Mouse (Mus musculus) neural tube, embryonic 14.5 days (tissue): Measurements from ENCODE around the gene Pltp. TPM values are rescaled to one million over a fixed set of nuclear protein-coding genes. Genes with fewer than 3 reads are reported as not detected.

Experiments used
- ATAC-seq: fragments of 200-750 bp; cut with Nextera tagmentation; 2 replicates; pipeline ENCODE4 v1.8.0; 2017; ENCODE audit warnings: low read depth, mild to moderate bottlenecking, moderate TSS enrichment, moderate library complexity
- H3K27ac ChIP-seq: fragments of 300-500 bp; sonication (generic); 2 replicates; pipeline ENCODE4 v1.5.1; 2014; ENCODE audit warnings: low read depth, mild to moderate bottlenecking, control low read depth, low read length, moderate library complexity, mixed read lengths
- H3K27me3 ChIP-seq: fragments of 300-500 bp; sonication (generic); 2 replicates; pipeline ENCODE4 v1.6.1; 2014; ENCODE audit warnings: low read length; ENCODE audit not compliant: control insufficient read depth, insufficient read depth
- H3K36me3 ChIP-seq: fragments of 300-500 bp; sonication (generic); 2 replicates; pipeline ENCODE4 v1.6.1; 2014; ENCODE audit warnings: low read length, mixed read lengths; ENCODE audit not compliant: control insufficient read depth, insufficient read depth
- H3K4me1 ChIP-seq: fragments of 300-500 bp; sonication (generic); 2 replicates; pipeline ENCODE4 v1.6.1; 2014; ENCODE audit warnings: low read length; ENCODE audit not compliant: control insufficient read depth, insufficient read depth
- H3K4me2 ChIP-seq: fragments of 300-500 bp; sonication (generic); 2 replicates; pipeline ENCODE4 v1.6.1; 2014; ENCODE audit warnings: mild to moderate bottlenecking, low read depth, low read length, control low read depth
- H3K4me3 ChIP-seq: fragments of 300-500 bp; sonication (generic); 2 replicates; pipeline ENCODE4 v1.5.1; 2014; ENCODE audit warnings: low read depth, low read length, control low read depth, mixed read lengths
- H3K9ac ChIP-seq: fragments of 300-500 bp; sonication (generic); replicated peaks from 2 replicates; pipeline ENCODE4 v1.6.1; 2014; ENCODE audit warnings: low read depth, mild to moderate bottlenecking, control low read depth, low read length, mixed read lengths
- H3K9me3 ChIP-seq: fragments of 300-500 bp; sonication (generic); 2 replicates; pipeline ENCODE4 v1.6.1; 2016; ENCODE audit warnings: low read length; ENCODE audit not compliant: control insufficient read depth
- WGBS: fragments of 180-500 bp; shearing (Covaris S2); extraction: QIAGEN DNeasy Blood & Tissue Kit; methylation state at CpG from one replicate; pipeline ENCODE4 v1.1.7; 2014; 5-methylcytosine and 5-hydroxymethylcytosine counted together
- polyA plus RNA-seq: library from polyadenylated mRNA; unstranded; fragments of >200 nt; fragmentation: Nextera tagmentation; extraction: Ambion mirVana; gene quantifications from 2 replicates; pipeline ENCODE4 v1.2.1, GENCODE M21; 2014

Gene Pltp
- polyA plus RNA-seq, 1 experiment from 2014 or later, result 59.0 TPM

DNA sequence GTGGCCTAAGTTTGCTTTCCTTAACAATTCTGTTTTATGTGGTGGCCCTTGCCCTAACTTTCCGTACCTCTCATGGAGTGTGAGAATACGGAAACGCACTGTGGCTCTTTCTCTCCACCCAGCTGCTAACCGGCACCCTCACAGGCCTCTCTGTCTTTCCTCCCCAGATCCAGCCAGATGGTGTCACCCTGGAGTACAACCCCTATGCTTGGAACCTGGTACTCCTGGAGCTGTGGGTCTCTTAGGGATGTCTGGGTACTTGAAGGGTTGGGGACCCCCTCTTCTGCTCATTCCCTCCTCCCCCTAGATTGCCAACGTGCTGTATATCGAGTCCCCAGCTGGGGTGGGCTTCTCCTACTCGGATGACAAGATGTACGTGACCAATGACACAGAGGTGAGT is 23.0 kb downstream of the Pltp start:
- Histone ChIP-seq H3K36me3 (peaks cover 17% of the 10 kb centered on the region; the same call in 1 of the 2 replicates), H3K27me3 (no peaks in the 10 kb centered on the region), H3K4me2 (peak overlapping the region; percentile 99), H3K4me1 (peaks cover 3% of the 10 kb centered on the region; the same call in 1 of the 2 replicates), H3K4me3 (peak overlapping the region; percentile 70), H3K27ac (no peak overlapping the region), H3K9ac (no peak overlapping the region; the same call in 1 of the 2 replicates), H3K9me3 (no peaks in the 10 kb centered on the region)
- WGBS, result 42% methylated on average over 8 of the region's 8 CpGs
- ATAC-seq, result no peak

DNA sequence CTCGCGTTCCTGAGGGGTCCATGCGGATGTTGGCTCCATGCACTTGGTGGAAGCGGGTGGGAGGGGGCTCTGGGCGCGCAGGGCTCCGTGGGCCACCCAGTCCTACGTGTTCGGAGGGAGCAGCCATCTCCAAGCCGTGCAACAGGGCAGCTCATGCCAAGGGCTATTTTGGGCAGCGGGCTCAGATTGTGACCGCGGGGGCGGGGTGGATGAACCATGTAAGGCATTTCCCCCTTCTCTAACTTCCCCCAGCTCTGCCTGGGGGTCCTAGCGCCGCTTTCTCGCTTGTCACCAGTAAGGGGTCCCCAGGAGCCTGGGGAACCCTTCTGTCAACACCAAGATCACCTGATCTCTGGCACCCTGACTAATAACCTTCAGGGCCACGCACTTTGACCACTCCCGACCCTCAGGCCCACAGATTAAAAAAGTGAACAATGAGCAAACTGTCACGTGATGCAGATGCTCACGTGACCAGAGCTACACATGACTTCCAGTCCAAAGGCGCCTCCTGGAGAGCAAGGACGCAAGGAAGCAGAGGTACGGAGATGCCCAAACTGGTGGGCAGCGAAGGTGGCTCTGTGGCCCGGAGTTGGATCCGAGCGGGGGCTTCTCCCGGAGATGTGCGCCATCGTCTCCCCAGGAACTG is 24.1 kb downstream of the Pltp start, which contains the start of gene Neurl2:
Gene Neurl2 (minus strand): TSS at position 143 of the 646 bp plus-strand sequence.
- Histone ChIP-seq H3K27ac (peak within 1 kb of the TSS; percentile 74), H3K4me1 (peaks cover 3% of the 10 kb centered on the region; the same call in 1 of the 2 replicates), H3K4me3 (peak within 1 kb of the TSS; percentile 70), H3K36me3 (peaks cover 9% of the 10 kb centered on the region; the same call in 1 of the 2 replicates), H3K27me3 (no peaks in the 10 kb centered on the region), H3K9ac (peak within 1 kb of the TSS; percentile 78), H3K9me3 (no peaks in the 10 kb centered on the region), H3K4me2 (peak within 1 kb of the TSS; percentile 99)
- ATAC-seq, result peak; percentile 56
- WGBS, result under 1% methylated on average over 29 of the region's 31 CpGs

DNA sequence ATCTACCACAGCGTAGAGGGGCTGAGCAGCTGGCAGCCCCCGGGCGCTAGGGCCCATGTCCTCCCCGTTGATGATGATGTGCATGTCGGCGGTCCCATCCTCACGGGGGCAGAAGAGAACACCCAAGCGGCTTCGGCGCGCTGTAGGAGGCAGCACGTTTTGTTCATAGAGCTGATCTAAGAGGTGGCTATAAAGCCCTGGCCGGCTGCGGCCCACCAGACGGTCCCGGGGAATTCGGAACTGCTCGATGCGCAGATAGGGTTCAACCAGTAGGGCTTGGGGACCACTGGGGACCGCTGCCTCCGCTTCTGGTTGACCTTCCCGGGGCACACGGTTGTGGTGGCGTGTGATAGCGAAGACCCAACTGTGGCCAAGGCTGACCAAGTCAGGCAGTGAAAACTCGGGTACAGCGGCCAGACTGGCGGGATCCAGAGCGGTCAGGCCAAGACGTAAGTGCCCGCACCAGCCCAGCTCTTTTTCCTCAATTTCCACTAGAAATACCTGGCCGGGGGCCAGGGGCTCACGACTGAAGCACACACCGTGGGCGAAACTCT is 24.7 kb downstream of the Pltp start, which contains the start of gene Ctsa:
Gene Ctsa (plus strand): TSS at position 126 of the 554 bp plus-strand sequence.
- Histone ChIP-seq H3K27ac (peak within 1 kb of the TSS; percentile 74), H3K4me2 (peak within 1 kb of the TSS; percentile 99), H3K9me3 (no peaks in the 10 kb centered on the region), H3K27me3 (no peaks in the 10 kb centered on the region), H3K9ac (peak within 1 kb of the TSS; percentile 78), H3K36me3 (peaks cover 4% of the 10 kb centered on the region; the same call in 1 of the 2 replicates), H3K4me3 (peak within 1 kb of the TSS; percentile 70), H3K4me1 (peaks cover 3% of the 10 kb centered on the region; the same call in 1 of the 2 replicates)
- WGBS, result under 1% methylated on average over 35 of the region's 35 CpGs
- peak; percentile 73 for ATAC-seq

DNA sequence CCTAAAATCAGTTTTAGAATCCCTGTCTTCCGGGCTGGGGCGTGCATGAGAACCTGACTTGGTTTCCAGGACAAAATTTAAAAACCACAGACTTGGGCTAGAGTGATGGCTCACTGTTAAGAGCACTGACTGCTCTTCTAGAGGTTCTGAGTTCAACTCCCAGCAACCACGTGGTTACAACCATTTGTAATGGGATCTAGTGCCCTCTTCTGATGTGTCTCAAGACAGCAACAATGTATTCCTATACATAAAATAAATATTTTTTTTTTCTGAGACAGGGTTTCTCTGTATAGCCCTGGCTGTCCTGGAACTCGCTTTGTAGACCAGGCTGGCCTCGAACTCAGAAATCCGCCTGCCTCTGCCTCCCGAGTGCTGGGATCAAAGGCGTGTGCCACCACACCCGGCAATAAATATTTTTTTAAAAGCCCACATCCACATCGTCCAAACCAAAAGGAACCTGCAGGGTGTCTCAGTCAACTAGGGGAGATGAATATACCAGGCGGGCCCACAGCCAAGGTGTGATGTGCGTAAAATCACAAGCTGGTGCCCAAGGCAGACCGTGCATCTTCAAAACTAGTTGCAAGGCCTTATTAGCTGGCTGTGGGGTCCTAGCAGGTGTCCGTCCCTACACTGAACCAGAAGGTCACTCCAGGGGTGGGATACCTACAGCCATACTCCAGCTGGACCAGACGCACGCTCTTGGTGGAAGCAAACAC is 25.3 kb downstream of the Pltp start:
- H3K36me3 ChIP-seq, result peaks cover 8% of the 10 kb centered on the region; the same call in 1 of the 2 replicates
- no peaks in the 10 kb centered on the region for H3K9me3 ChIP-seq
- WGBS, result 61% methylated on average over 16 of the region's 16 CpGs
- peak overlapping the region; percentile 74; the same call in 1 of the 2 replicates for H3K27ac ChIP-seq
- no peak for ATAC-seq
- H3K9ac ChIP-seq, result peak overlapping the region; percentile 78
- H3K4me3 ChIP-seq, result peak overlapping the region; percentile 70
- H3K27me3 ChIP-seq, result no peaks in the 10 kb centered on the region
- H3K4me1 ChIP-seq, result peaks cover 3% of the 10 kb centered on the region; the same call in 1 of the 2 replicates
- peak overlapping the region; percentile 99 for H3K4me2 ChIP-seq

DNA sequence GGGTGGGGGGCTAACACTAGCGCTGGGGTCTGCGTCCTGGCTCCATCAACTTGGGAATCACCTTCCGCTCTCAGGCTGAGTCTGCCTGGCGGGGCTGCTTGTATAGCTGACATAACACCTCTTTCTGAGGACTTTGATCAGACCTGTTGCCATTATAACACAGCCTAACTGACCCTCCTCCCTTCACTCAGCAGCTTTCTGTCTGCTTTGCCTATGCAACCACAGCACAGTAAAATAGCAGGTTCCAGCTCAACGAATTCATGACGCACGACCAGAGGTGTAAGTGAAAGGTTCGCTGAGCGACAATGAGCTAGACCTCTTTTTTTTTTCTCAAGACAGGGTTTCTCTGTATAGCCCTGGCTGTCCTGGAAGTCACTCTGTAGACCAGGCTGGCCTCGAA is 26.5 kb downstream of the Pltp start:
- H3K9me3 ChIP-seq, result no peaks in the 10 kb centered on the region
- 91% methylated on average over 10 of the region's 10 CpGs for WGBS
- peaks cover 3% of the 10 kb centered on the region; the same call in 1 of the 2 replicates for H3K4me1 ChIP-seq
- H3K4me2 ChIP-seq, result no peak overlapping the region
- H3K4me3 ChIP-seq, result no peak overlapping the region
- ATAC-seq, result no peak
- no peaks in the 10 kb centered on the region for H3K27me3 ChIP-seq
- H3K27ac ChIP-seq, result no peak overlapping the region
- H3K36me3 ChIP-seq, result peaks cover 17% of the 10 kb centered on the region
- H3K9ac ChIP-seq, result no peak overlapping the region

DNA sequence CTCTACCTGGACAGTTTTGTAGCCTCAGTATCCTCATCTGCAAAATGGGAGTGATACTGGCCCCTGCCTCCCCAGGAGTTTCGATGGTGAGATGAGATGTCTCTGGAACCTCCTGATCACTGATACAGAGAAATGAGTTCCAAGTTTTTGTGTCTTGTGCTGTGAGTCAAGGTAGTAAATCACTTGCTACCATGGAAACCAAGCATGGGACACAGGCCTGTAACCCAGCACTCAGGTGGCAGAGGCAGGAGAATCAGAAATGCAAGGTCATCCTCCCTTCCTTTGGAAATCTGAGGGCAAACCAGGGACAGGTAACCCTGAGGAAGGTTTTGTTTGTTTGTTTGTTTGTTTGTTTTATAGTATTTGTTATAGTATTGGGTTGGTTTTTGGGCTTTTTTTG is 28.4 kb downstream of the Pltp start:
- no peak overlapping the region for H3K27ac ChIP-seq
- H3K36me3 ChIP-seq, result peaks cover 24% of the 10 kb centered on the region
- no peaks in the 10 kb centered on the region for H3K4me1 ChIP-seq
- no peak for ATAC-seq
- no peak overlapping the region for H3K4me2 ChIP-seq
- WGBS, result 94% methylated on average over 1 of the region's 1 CpGs
- no peaks in the 10 kb centered on the region for H3K27me3 ChIP-seq
- no peaks in the 10 kb centered on the region for H3K9me3 ChIP-seq
- H3K4me3 ChIP-seq, result no peak overlapping the region
- H3K9ac ChIP-seq, result no peak overlapping the region

DNA sequence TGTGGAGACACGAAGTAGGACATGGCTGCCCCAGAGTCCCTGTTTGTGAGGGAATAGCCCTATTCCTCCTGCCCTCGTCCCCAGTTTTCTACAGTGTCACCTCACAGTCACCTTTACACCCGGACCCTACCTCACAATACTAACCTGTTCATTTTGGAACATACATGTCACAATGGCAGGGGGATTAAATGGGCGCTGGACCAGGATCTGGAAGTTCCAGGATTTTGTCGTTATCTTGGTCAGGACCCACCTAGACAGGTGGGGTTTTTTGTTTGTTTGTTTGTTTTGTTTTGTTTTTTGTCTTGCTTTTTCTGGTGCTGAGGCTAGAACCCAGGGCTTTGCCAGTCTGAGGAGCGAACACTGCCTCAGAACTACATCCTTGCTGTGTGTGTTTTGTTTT is 29.1 kb downstream of the Pltp start, which contains the start of gene Spata25:
Gene Spata25 (minus strand): TSS at position 101 of the 400 bp plus-strand sequence.
- no peak within 1 kb of the TSS for H3K9ac ChIP-seq
- no peak for ATAC-seq

DNA sequence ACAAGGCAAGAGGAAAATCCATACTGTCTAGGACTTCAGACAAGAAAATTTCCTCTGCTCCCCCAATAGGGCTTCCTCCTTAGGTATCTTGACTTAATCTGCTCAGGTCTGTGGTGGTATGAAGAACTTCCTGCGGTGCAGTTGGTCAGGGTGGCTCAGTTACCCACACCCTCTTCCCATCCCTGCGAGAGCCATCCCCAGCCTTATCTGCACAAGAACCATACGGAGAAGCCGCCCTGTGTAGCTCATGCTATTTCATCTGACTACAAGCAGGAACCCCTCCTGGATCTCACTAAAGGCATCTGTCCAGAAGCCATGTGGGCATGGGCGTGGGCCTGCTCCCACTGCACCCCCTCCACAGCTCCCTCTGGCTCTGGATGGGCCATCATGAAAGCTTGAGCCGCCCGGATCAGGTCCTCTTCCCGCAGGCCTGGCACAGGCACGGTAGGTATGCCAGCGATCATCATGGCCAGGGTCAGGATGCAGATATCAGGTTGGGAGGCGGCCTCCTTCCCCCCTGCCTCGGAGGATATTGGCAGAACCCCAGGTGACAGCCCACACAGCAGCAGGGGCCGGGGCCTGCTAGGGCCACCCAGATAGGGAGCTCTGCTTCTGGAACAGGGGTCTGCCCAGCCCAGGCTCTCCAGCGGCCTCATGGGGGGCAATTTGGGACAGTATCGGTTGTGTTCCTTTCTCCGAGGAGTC is 30.2 kb downstream of the Pltp start:
- no peaks in the 10 kb centered on the region for H3K27me3 ChIP-seq
- H3K4me1 ChIP-seq, result peaks cover 2% of the 10 kb centered on the region; the same call in 1 of the 2 replicates
- H3K9ac ChIP-seq, result no peak overlapping the region
- no peaks in the 10 kb centered on the region for H3K9me3 ChIP-seq
- WGBS, result 87% methylated on average over 15 of the region's 16 CpGs
- peaks cover 24% of the 10 kb centered on the region for H3K36me3 ChIP-seq
- no peak for ATAC-seq
- H3K27ac ChIP-seq, result no peak overlapping the region
- no peak overlapping the region for H3K4me2 ChIP-seq
- H3K4me3 ChIP-seq, result no peak overlapping the region

More for the DNA sequence above, 29.1 kb downstream of the Pltp start, which contains the start of gene Spata25:
- H3K4me2 ChIP-seq, result no peak within 1 kb of the TSS
- no peak within 1 kb of the TSS for H3K27ac ChIP-seq
- H3K4me1 ChIP-seq, result no peaks in the 10 kb centered on the region; the same call in 1 of the 2 replicates
- WGBS, result 91% methylated on average over 6 of the region's 6 CpGs
- no peak within 1 kb of the TSS for H3K4me3 ChIP-seq
- peaks cover 24% of the 10 kb centered on the region for H3K36me3 ChIP-seq
- no peaks in the 10 kb centered on the region for H3K9me3 ChIP-seq
- H3K27me3 ChIP-seq, result no peaks in the 10 kb centered on the region
